Mouse (Mus musculus): Measurements from ENCODE around the gene Rarb. TPM values are rescaled to one million over a fixed set of nuclear protein-coding genes. Genes with fewer than 3 reads are reported as not detected.

The Rarb gene
- polyA plus RNA-seq, 1 experiment from 2014 or later, result 61.2 TPM

GRCm38 (mm10) chr14:16544995-16545394, 274.0 kb downstream of the Rarb start:
- Histone ChIP-seq H3K9ac (ENCODE audit: low read length) (no peak overlapping the region), H3K9me3 (ENCODE audit: control insufficient read depth, low read length) (no peaks in the 10 kb centered on the region), H3K4me1 (ENCODE audit: control insufficient read depth, insufficient read depth, low read length) (no peaks in the 10 kb centered on the region), H3K27ac (ENCODE audit: low read depth, low read length) (no peak overlapping the region), H3K27me3 (ENCODE audit: control insufficient read depth, insufficient read depth, low read length) (no peaks in the 10 kb centered on the region), H3K4me3 (ENCODE audit: low read depth, low read length) (no peak overlapping the region), H3K36me3 (ENCODE audit: control insufficient read depth, insufficient read depth, low read length) (0 out of 2 replicates have a peak, but pooled peaks cover 2% of the 10 kb centered on the region), H3K4me2 (ENCODE audit: low read depth) (no peak overlapping the region)
- DNase-seq (ENCODE audit: low spot score) (no peak), ATAC-seq (ENCODE audit: insufficient read depth, low FRiP score, low TSS enrichment) (no peak)
- WGBS, result 69% methylated on average over 2 of the region's 2 CpGs

DNA sequence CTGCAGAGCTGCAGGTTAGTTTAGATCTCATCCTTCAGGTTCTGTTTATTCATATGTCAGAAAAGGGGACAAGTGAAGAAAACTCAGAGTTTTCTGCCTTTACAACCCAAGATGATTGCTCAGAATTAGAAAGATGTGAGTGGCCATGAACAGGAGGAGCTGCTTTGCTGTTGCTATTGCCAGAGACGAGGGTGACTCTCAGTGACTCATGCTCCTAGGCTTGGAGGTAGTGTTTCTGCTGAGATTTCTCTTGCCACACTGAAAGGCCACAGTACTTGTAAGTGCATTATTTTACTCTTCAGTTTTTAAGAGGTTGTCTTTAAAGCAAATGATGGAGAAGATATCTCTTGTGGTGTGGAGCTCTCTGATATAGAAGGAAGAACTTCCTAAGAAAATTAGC, 277.3 kb downstream of the Rarb start:
- DNase-seq (ENCODE audit: low spot score) (no peak), ATAC-seq (ENCODE audit: insufficient read depth, low FRiP score, low TSS enrichment) (no peak)
- Histone ChIP-seq H3K4me3 (ENCODE audit: low read depth, low read length) (no peak overlapping the region), H3K4me1 (ENCODE audit: control insufficient read depth, insufficient read depth, low read length) (no peaks in the 10 kb centered on the region), H3K9me3 (ENCODE audit: control insufficient read depth, low read length) (no peaks in the 10 kb centered on the region), H3K36me3 (ENCODE audit: control insufficient read depth, insufficient read depth, low read length) (0 out of 2 replicates have a peak, but pooled peaks cover 2% of the 10 kb centered on the region), H3K4me2 (ENCODE audit: low read depth) (no peak overlapping the region), H3K27me3 (ENCODE audit: control insufficient read depth, insufficient read depth, low read length) (no peaks in the 10 kb centered on the region), H3K27ac (ENCODE audit: low read depth, low read length) (no peak overlapping the region), H3K9ac (ENCODE audit: low read length) (no peak overlapping the region)
- WGBS, result 74% methylated on average over 1 of the region's 1 CpGs

- H3K27me3 ChIP-seq (ENCODE audit: control insufficient read depth, insufficient read depth, low read length), result no peaks in the 10 kb centered on the region
- H3K4me1 ChIP-seq (ENCODE audit: control insufficient read depth, insufficient read depth, low read length), result no peaks in the 10 kb centered on the region
- no peak overlapping the region for H3K4me2 ChIP-seq (ENCODE audit: low read depth)
- H3K36me3 ChIP-seq (ENCODE audit: control insufficient read depth, insufficient read depth, low read length), result no peaks in the 10 kb centered on the region
- ATAC-seq (ENCODE audit: insufficient read depth, low FRiP score, low TSS enrichment), result no peak
- no peak overlapping the region for H3K9ac ChIP-seq (ENCODE audit: low read length)
- no peak overlapping the region for H3K4me3 ChIP-seq (ENCODE audit: low read depth, low read length)
- no peak overlapping the region for H3K27ac ChIP-seq (ENCODE audit: low read depth, low read length)
- DNase-seq (ENCODE audit: low spot score), result no peak
- WGBS, result 35% methylated on average over 4 of the region's 4 CpGs
- no peaks in the 10 kb centered on the region for H3K9me3 ChIP-seq (ENCODE audit: control insufficient read depth, low read length)
These were observed 281.5 kb downstream of the Rarb start for GRCm38 (mm10) chr14:16537433-16537832.

DNA sequence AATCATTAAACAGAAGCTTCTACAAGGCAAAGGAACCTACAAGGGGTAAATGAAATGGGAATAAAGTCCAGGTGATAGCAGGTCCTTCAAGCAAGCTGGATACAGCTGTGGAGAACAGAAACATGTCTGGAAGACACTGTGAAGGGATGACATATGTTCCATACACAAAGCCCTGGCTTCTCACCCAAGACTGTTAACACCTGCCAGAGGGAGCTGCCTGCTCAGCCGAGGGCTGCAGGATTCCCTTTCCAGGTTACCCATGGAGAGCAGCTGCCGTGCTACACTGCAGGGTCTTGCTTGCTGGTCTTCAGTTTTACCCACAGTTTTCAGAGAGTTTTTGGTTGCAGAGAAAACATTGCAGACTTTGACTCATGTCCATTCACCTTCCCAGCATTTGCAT, 290.3 kb downstream of the Rarb start:
- Histone ChIP-seq H3K4me2 (ENCODE audit: low read depth) (no peak overlapping the region), H3K4me3 (ENCODE audit: low read depth, low read length) (no peak overlapping the region), H3K4me1 (ENCODE audit: control insufficient read depth, insufficient read depth, low read length) (no peaks in the 10 kb centered on the region), H3K9ac (ENCODE audit: low read length) (no peak overlapping the region), H3K9me3 (ENCODE audit: control insufficient read depth, low read length) (no peaks in the 10 kb centered on the region), H3K27ac (ENCODE audit: low read depth, low read length) (no peak overlapping the region), H3K36me3 (ENCODE audit: control insufficient read depth, insufficient read depth, low read length) (no peaks in the 10 kb centered on the region), H3K27me3 (ENCODE audit: control insufficient read depth, insufficient read depth, low read length) (no peaks in the 10 kb centered on the region)
- ATAC-seq (ENCODE audit: insufficient read depth, low FRiP score, low TSS enrichment) (no peak), DNase-seq (ENCODE audit: low spot score) (no peak)
- 65% methylated on average over 2 of the region's 2 CpGs for WGBS

DNA sequence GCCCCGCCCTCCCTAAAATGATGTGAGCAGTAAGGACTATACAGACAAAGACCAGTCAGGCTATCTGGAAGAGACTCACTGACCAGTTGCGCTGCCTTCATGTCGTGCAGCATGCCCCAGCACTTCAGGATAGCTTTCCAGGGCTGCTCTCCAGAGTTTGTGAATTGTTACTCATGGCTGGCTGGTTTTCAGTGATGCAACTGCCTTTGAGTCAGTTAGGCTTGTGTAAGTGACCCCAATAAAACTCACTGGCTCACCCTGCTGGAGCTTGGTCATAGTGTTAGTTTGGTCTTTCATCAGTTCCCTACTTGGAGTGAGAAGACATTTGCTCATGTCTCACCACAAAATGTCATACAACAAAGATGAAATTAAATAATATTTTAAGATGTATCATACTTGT, 292.8 kb downstream of the Rarb start:
- ATAC-seq (ENCODE audit: insufficient read depth, low FRiP score, low TSS enrichment), result no peak

GRCm38 (mm10) chr14:16525137-16525924, 293.6 kb downstream of the Rarb start:
- WGBS, result 78% methylated on average over 5 of the region's 5 CpGs
- Histone ChIP-seq H3K4me1 (ENCODE audit: control insufficient read depth, insufficient read depth, low read length) (0 out of 2 replicates have a peak, but pooled peaks cover 4% of the 10 kb centered on the region), H3K9me3 (ENCODE audit: control insufficient read depth, low read length) (no peaks in the 10 kb centered on the region), H3K9ac (ENCODE audit: low read length) (no peak overlapping the region), H3K36me3 (ENCODE audit: control insufficient read depth, insufficient read depth, low read length) (no peaks in the 10 kb centered on the region), H3K27ac (ENCODE audit: low read depth, low read length) (no peak overlapping the region), H3K4me3 (ENCODE audit: low read depth, low read length) (no peak overlapping the region), H3K27me3 (ENCODE audit: control insufficient read depth, insufficient read depth, low read length) (no peaks in the 10 kb centered on the region), H3K4me2 (ENCODE audit: low read depth) (no peak overlapping the region)
- ATAC-seq (ENCODE audit: insufficient read depth, low FRiP score, low TSS enrichment) (no peak), DNase-seq (ENCODE audit: low spot score) (no peak)

More for the DNA sequence above, 292.8 kb downstream of the Rarb start:
- Histone ChIP-seq H3K36me3 (ENCODE audit: control insufficient read depth, insufficient read depth, low read length) (no peaks in the 10 kb centered on the region), H3K4me2 (ENCODE audit: low read depth) (no peak overlapping the region), H3K27me3 (ENCODE audit: control insufficient read depth, insufficient read depth, low read length) (no peaks in the 10 kb centered on the region), H3K4me3 (ENCODE audit: low read depth, low read length) (no peak overlapping the region), H3K9ac (ENCODE audit: low read length) (no peak overlapping the region), H3K9me3 (ENCODE audit: control insufficient read depth, low read length) (no peaks in the 10 kb centered on the region), H3K4me1 (ENCODE audit: control insufficient read depth, insufficient read depth, low read length) (0 out of 2 replicates have a peak, but pooled peaks cover 4% of the 10 kb centered on the region), H3K27ac (ENCODE audit: low read depth, low read length) (no peak overlapping the region)
- WGBS, result 86% methylated on average over 3 of the region's 3 CpGs
- no peak for DNase-seq (ENCODE audit: low spot score)

GRCm38 (mm10) chr14:16522852-16523251, 296.1 kb downstream of the Rarb start:
- Histone ChIP-seq H3K4me1 (ENCODE audit: control insufficient read depth, insufficient read depth, low read length) (peaks cover 14% of the 10 kb centered on the region; the same call in 1 of the 2 replicates), H3K9ac (ENCODE audit: low read length) (no peak overlapping the region), H3K9me3 (ENCODE audit: control insufficient read depth, low read length) (no peaks in the 10 kb centered on the region), H3K27ac (ENCODE audit: low read depth, low read length) (no peak overlapping the region), H3K4me3 (ENCODE audit: low read depth, low read length) (no peak overlapping the region), H3K4me2 (ENCODE audit: low read depth) (no peak overlapping the region), H3K27me3 (ENCODE audit: control insufficient read depth, insufficient read depth, low read length) (no peaks in the 10 kb centered on the region), H3K36me3 (ENCODE audit: control insufficient read depth, insufficient read depth, low read length) (no peaks in the 10 kb centered on the region)
- ATAC-seq (ENCODE audit: insufficient read depth, low FRiP score, low TSS enrichment) (no peak), DNase-seq (ENCODE audit: low spot score) (no peak)
- 79% methylated on average over 3 of the region's 3 CpGs for WGBS

DNA sequence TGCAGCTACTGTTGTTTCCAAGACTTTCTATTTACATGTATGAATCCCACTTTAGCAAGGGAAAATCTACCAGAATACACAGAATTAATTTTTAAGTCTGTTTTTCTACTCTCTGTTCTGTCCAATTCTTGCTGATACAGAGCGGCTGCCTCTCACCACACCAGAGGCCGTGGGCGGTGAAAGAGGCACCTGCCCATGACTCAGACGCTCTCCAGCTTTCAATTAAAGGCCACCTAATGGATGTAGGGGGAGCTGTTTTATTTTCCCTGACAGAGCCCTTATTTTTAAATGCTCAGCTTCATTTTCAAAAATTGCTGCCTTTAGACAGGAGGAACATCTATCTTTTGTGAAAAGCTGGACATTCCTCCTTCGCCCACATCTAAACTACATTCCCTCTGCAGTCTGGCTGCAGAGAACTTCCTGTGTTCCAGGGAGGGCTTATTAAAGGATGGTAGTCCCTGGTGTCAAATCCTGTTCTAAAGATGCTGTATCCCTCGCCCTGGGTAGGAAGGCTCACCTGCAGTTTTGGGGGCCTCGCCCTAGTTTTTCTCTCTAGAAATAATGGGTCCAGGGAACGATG, 299.3 kb downstream of the Rarb start:
- no peak for DNase-seq (ENCODE audit: low spot score)
- peaks cover 14% of the 10 kb centered on the region; the same call in 1 of the 2 replicates for H3K4me1 ChIP-seq (ENCODE audit: control insufficient read depth, insufficient read depth, low read length)
- ATAC-seq (ENCODE audit: insufficient read depth, low FRiP score, low TSS enrichment), result no peak
- no peaks in the 10 kb centered on the region for H3K36me3 ChIP-seq (ENCODE audit: control insufficient read depth, insufficient read depth, low read length)
- no peaks in the 10 kb centered on the region for H3K9me3 ChIP-seq (ENCODE audit: control insufficient read depth, low read length)
- no peak overlapping the region for H3K4me3 ChIP-seq (ENCODE audit: low read depth, low read length)
- no peaks in the 10 kb centered on the region for H3K27me3 ChIP-seq (ENCODE audit: control insufficient read depth, insufficient read depth, low read length)
- no peak overlapping the region for H3K9ac ChIP-seq (ENCODE audit: low read length)
- no peak overlapping the region for H3K27ac ChIP-seq (ENCODE audit: low read depth, low read length)
- no peak overlapping the region for H3K4me2 ChIP-seq (ENCODE audit: low read depth)
- 79% methylated on average over 8 of the region's 8 CpGs for WGBS

DNA sequence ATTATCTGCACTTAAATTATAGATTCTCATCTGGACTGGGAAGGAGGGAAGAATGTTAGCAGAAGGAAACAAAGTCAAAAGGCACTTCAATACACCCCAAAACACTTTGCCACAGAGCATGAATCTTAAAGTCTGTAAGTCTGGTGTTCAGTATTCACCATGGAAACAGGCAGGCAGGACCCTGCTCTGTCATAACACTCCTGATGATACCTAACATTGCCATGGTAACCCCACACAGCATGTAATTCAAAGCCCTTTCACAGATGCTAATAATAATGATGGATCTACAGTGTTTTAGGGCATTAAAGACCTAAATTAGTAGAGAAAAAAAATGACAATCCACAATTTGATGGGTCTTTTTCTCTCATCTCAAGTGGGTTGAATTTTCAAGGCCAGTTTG, 301.0 kb downstream of the Rarb start:
- Histone ChIP-seq H3K4me2 (ENCODE audit: low read depth) (no peak overlapping the region), H3K4me3 (ENCODE audit: low read depth, low read length) (no peak overlapping the region), H3K27me3 (ENCODE audit: control insufficient read depth, insufficient read depth, low read length) (no peaks in the 10 kb centered on the region), H3K36me3 (ENCODE audit: control insufficient read depth, insufficient read depth, low read length) (no peaks in the 10 kb centered on the region), H3K27ac (ENCODE audit: low read depth, low read length) (no peak overlapping the region), H3K4me1 (ENCODE audit: control insufficient read depth, insufficient read depth, low read length) (peaks cover 14% of the 10 kb centered on the region; the same call in 1 of the 2 replicates), H3K9me3 (ENCODE audit: control insufficient read depth, low read length) (no peaks in the 10 kb centered on the region), H3K9ac (ENCODE audit: low read length) (no peak overlapping the region)
- no peak for ATAC-seq (ENCODE audit: insufficient read depth, low FRiP score, low TSS enrichment)
- DNase-seq (ENCODE audit: low spot score), result no peak

Data from neural tube, embryonic 11.5 days (tissue).